Mouse (Mus musculus): ENCODE measurements around the gene Pink1. TPM values are rescaled to one million over a fixed set of nuclear protein-coding genes. Genes with fewer than 3 reads are reported as not detected.
A peak's percentile ranks its signal among the peaks of the same experiment; 100 is the strongest.

Gene Pink1
- polyA plus RNA-seq, 1 experiment from 2014 or later = 57.5 TPM

DNA sequence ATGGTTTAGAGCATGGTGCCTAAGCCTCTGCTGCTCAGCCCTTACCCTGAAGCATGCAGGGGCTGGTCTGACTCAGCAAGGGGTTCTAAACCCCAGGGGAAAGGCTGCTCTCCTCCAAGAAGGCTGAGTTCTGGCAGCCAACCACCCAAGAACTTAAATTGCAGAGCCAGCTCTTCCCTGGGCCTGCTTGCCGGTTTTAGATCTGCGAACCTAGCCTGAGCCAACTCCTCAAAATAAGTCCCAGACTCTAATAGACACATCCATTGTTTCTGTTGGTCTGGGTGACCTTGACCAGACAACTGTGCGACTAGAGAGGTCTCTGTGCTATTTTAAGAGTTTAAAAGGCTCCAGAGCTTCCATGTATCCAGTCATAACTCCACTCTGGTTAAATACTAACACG lies 2.4 kb downstream of the Pink1 start:
- 69% methylated on average over 4 of the region's 4 CpGs for WGBS

DNA sequence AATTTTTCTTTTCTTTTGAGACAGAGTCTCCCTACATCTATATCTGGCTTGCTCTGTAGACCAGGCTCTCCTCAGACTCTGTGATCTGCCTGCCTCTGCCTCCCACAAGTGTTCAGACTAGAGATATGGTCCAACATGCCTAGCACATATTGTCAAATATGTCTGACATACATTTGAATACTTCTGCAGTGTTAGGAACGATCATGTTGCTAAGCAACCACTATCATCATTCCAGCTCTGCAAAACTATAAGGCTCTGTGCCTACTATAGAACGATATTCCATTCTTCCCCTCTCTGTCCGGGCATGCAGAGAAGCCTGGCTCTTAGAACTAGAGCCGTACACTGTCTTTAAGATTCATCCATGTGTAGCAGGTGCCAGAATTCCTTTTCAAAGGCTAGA lies 3.4 kb downstream of the Pink1 start:
- no peak overlapping the region for H3K4me3 ChIP-seq
- no peak for ATAC-seq (ENCODE audit: insufficient number of reproducible peaks, insufficient read depth, low FRiP score, low TSS enrichment, low read depth)
- 77% methylated on average over 4 of the region's 4 CpGs for WGBS
- no peaks in the 10 kb centered on the region for H3K9me3 ChIP-seq
- H3K4me1 ChIP-seq = peaks cover 9% of the 10 kb centered on the region
- peaks cover 20% of the 10 kb centered on the region for H3K36me3 ChIP-seq
- no peaks in the 10 kb centered on the region for H3K27me3 ChIP-seq
- no peak overlapping the region for H3K9ac ChIP-seq
- H3K27ac ChIP-seq = no peak overlapping the region
- no peak overlapping the region for H3K4me2 ChIP-seq

More for the DNA sequence above, 2.4 kb downstream of the Pink1 start:
- Histone ChIP-seq H3K9ac (0 out of 2 replicates have a peak overlapping the region, but pooled peaks have one; percentile 22), H3K27me3 (no peaks in the 10 kb centered on the region), H3K9me3 (no peaks in the 10 kb centered on the region), H3K4me2 (no peak overlapping the region), H3K36me3 (peaks cover 12% of the 10 kb centered on the region; the same call in 1 of the 2 replicates), H3K27ac (no peak overlapping the region), H3K4me1 (peaks cover 12% of the 10 kb centered on the region), H3K4me3 (no peak overlapping the region)
- no peak for ATAC-seq (ENCODE audit: insufficient number of reproducible peaks, insufficient read depth, low FRiP score, low TSS enrichment, low read depth)

DNA sequence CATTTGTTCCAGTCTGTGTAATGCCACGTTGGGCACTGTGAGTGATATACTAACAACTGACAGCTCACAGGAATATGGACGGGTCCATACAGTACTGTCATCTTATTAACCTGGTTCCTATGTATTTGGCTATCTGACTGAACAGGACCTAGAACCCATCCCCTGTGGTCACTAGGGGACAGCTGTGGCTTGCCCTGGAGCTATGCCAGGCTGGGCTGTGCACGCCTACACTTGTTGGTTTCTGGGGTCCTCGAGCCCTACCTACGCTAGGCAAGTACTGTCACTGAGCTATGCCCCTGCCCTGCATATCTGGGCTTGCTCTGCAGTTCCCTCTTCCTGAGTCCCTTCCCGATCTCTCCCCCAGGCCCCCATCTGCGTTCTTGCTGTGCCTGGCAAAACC lies 4.6 kb downstream of the Pink1 start:
- peaks cover 7% of the 10 kb centered on the region for H3K4me1 ChIP-seq
- no peak overlapping the region for H3K27ac ChIP-seq
- H3K9ac ChIP-seq = 0 out of 2 replicates have a peak overlapping the region, but pooled peaks have one; percentile 6
- H3K36me3 ChIP-seq = peaks cover 32% of the 10 kb centered on the region
- no peak for ATAC-seq (ENCODE audit: insufficient number of reproducible peaks, insufficient read depth, low FRiP score, low TSS enrichment, low read depth)
- no peak overlapping the region for H3K4me2 ChIP-seq
- 73% methylated on average over 7 of the region's 7 CpGs for WGBS
- no peak overlapping the region for H3K4me3 ChIP-seq
- H3K27me3 ChIP-seq = no peaks in the 10 kb centered on the region
- no peaks in the 10 kb centered on the region for H3K9me3 ChIP-seq

DNA sequence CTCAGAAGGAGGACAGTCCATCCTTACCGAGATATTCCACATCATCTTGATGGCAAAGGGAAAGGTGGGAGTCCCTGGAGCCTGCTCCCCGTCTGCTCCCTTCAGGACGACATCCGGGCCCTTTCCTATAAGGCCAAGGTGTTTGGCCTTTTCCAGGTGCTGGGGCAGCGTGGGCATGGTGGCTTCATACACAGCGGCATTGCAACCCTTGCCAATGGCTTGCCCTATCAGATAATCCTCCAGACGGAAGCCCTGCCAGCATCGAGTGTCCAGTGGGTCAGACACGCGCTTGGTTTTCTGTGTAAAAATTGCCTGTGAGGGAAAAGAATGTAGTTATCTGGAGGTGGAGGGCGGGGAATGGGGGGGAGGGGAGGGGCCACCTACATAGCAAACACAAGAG lies 5.4 kb downstream of the Pink1 start:
- H3K36me3 ChIP-seq = peaks cover 38% of the 10 kb centered on the region
- H3K9ac ChIP-seq = 0 out of 2 replicates have a peak overlapping the region, but pooled peaks have one; percentile 40
- WGBS = 74% methylated on average over 11 of the region's 11 CpGs
- no peak for ATAC-seq (ENCODE audit: insufficient number of reproducible peaks, insufficient read depth, low FRiP score, low TSS enrichment, low read depth)
- H3K9me3 ChIP-seq = no peaks in the 10 kb centered on the region
- H3K4me3 ChIP-seq = no peak overlapping the region
- no peak overlapping the region for H3K27ac ChIP-seq
- no peak overlapping the region for H3K4me2 ChIP-seq
- no peaks in the 10 kb centered on the region for H3K27me3 ChIP-seq
- H3K4me1 ChIP-seq = 0 out of 2 replicates have a peak, but pooled peaks cover 3% of the 10 kb centered on the region

DNA sequence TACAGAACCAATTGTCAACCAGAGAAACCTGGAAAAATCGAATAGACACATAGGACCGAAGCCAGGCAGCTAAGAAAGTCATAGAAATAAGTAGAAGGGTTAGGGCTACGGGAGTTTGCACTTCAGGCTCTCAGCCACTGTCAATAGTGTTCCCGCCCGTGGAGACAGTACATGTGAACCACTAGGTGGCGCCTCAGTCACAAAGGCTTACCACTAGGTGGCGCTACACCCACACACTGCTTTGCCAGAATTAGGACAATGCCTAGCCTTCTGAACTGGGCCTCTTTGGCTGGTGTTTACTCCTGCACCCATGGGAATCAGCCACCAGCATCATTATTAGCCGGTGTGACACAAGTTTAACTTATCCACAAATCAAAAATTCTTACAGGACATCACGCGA lies 6.6 kb downstream of the Pink1 start:
- no peak overlapping the region for H3K4me3 ChIP-seq
- no peak overlapping the region for H3K27ac ChIP-seq
- H3K4me1 ChIP-seq = 0 out of 2 replicates have a peak, but pooled peaks cover 3% of the 10 kb centered on the region
- H3K27me3 ChIP-seq = no peaks in the 10 kb centered on the region
- ATAC-seq (ENCODE audit: insufficient number of reproducible peaks, insufficient read depth, low FRiP score, low TSS enrichment, low read depth) = no peak
- H3K9me3 ChIP-seq = no peaks in the 10 kb centered on the region
- peaks cover 50% of the 10 kb centered on the region for H3K36me3 ChIP-seq
- H3K4me2 ChIP-seq = no peak overlapping the region
- WGBS = 34% methylated on average over 10 of the region's 10 CpGs
- H3K9ac ChIP-seq = no peak overlapping the region

DNA sequence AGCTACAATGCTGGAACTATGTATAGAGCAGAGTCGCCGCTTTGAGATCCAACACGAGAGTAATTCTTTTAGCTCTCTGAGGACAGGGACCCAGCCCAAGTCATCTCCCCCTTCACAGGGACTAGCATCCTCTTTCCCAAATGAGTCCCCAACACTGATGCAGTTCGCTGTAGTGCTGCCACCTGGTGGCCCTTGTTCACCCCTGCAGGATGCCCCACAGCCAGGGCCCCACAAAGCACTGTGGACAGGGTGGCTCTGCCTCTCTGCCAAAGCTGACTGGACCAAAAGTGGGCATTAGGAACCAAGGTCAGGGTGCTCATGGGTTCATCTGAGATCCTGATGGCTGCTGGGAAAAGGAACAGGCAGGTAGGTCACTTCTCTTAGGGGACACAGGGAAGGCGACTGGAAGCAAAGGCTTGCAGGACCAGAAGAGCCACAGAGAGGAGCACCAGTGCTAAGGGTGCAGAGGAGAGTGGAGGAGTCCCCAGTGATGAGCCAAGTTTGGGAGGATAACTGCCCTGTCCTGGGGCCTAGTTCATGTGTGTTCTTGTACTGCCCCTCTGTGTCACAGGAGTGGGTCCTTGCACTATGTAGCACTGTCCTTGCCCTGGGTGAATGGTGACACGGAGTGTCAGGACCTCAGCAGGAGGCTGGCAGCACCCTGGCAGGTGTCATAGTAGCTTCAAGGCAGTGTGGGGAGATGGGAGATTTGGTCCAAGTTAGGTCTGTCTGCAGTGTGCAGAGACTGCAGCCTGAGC lies 7.4 kb downstream of the Pink1 start:
- no peaks in the 10 kb centered on the region for H3K9me3 ChIP-seq
- 0 out of 2 replicates have a peak, but pooled peaks cover 3% of the 10 kb centered on the region for H3K4me1 ChIP-seq
- H3K27ac ChIP-seq = no peak overlapping the region
- peaks cover 58% of the 10 kb centered on the region for H3K36me3 ChIP-seq
- no peak for ATAC-seq (ENCODE audit: insufficient number of reproducible peaks, insufficient read depth, low FRiP score, low TSS enrichment, low read depth)
- no peak overlapping the region for H3K9ac ChIP-seq
- no peak overlapping the region for H3K4me2 ChIP-seq
- 48% methylated on average over 6 of the region's 6 CpGs for WGBS
- no peak overlapping the region for H3K4me3 ChIP-seq
- no peaks in the 10 kb centered on the region for H3K27me3 ChIP-seq

DNA sequence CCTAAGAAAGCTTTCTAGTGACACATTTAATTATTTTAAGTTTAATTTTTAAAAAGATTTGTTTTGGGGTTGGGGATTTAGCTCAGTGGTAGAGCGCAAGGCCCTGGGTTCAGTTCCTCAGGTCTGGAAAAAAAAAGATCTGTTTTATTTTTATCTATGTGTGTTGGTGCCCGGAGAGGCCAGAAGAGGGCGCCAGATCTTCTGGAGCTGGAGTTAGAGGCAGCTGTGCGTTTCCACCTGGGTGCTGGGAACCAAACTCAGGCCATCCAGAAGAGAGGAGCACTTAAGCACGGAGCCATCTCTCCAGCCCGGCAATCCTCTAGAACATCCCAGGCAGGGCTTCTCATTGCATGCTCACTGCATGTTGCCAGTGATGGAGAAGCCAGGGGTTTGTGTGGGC lies 9.7 kb downstream of the Pink1 start:
- H3K9me3 ChIP-seq = no peaks in the 10 kb centered on the region
- WGBS = 86% methylated on average over 6 of the region's 6 CpGs

DNA sequence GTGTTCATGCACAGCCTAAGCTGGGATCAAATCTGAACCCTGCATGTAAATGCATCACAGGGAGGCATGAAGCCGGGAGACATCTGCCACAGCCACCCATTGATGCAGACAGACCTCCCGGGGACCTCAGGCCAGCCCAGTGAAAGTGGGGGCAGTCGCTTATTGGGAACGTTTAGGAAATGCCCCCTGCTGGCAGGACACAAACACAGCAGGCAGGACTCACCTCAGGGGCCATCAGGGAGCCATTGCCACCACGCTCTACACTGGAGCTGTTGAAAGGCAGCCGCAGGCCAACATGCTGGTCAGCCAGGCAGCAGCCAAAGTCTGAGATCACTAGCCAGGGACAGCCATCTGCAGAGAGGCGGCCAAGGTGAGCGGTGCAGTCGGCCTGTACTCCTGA lies 10.3 kb downstream of the Pink1 start:
- no peak overlapping the region for H3K27ac ChIP-seq
- H3K27me3 ChIP-seq = no peaks in the 10 kb centered on the region
- H3K4me2 ChIP-seq = no peak overlapping the region
- H3K4me3 ChIP-seq = no peak overlapping the region
- no peaks in the 10 kb centered on the region for H3K4me1 ChIP-seq
- 63% methylated on average over 9 of the region's 9 CpGs for WGBS
- no peaks in the 10 kb centered on the region for H3K9me3 ChIP-seq
- peaks cover 87% of the 10 kb centered on the region for H3K36me3 ChIP-seq
- ATAC-seq (ENCODE audit: insufficient number of reproducible peaks, insufficient read depth, low FRiP score, low TSS enrichment, low read depth) = no peak
- no peak overlapping the region for H3K9ac ChIP-seq

More for the DNA sequence above, 9.7 kb downstream of the Pink1 start:
- ATAC-seq (ENCODE audit: insufficient number of reproducible peaks, insufficient read depth, low FRiP score, low TSS enrichment, low read depth) = no peak
- no peaks in the 10 kb centered on the region for H3K27me3 ChIP-seq
- H3K9ac ChIP-seq = no peak overlapping the region
- no peaks in the 10 kb centered on the region for H3K4me1 ChIP-seq
- peaks cover 81% of the 10 kb centered on the region for H3K36me3 ChIP-seq
- H3K27ac ChIP-seq = no peak overlapping the region
- H3K4me2 ChIP-seq = no peak overlapping the region
- no peak overlapping the region for H3K4me3 ChIP-seq

DNA sequence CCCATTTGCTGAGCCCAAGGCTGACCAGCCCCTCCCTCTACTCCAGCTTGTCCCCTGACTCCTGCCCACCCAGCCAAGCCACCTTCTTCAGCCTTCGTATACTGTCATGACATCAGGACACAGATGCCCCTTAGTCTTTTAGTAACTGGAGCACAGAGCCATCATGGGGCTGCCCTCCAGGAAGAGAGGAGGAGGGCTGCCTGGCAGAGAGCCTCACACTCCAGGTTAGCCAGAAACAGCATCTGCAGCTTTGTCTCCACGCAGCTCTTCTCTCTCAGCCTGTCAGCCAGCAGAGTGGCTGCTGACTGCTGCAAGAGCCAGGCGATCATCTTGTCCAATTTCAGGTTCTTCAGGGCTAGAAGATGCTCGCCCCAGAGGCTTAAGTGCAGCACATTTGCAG lies 12.3 kb downstream of the Pink1 start:
- no peak overlapping the region for H3K4me2 ChIP-seq
- no peaks in the 10 kb centered on the region for H3K4me1 ChIP-seq
- H3K36me3 ChIP-seq = peaks cover 93% of the 10 kb centered on the region
- no peaks in the 10 kb centered on the region for H3K27me3 ChIP-seq
- no peak overlapping the region for H3K27ac ChIP-seq
- no peak for ATAC-seq (ENCODE audit: insufficient number of reproducible peaks, insufficient read depth, low FRiP score, low TSS enrichment, low read depth)
- no peak overlapping the region for H3K4me3 ChIP-seq
- H3K9ac ChIP-seq = no peak overlapping the region
- 90% methylated on average over 4 of the region's 4 CpGs for WGBS
- no peaks in the 10 kb centered on the region for H3K9me3 ChIP-seq

DNA sequence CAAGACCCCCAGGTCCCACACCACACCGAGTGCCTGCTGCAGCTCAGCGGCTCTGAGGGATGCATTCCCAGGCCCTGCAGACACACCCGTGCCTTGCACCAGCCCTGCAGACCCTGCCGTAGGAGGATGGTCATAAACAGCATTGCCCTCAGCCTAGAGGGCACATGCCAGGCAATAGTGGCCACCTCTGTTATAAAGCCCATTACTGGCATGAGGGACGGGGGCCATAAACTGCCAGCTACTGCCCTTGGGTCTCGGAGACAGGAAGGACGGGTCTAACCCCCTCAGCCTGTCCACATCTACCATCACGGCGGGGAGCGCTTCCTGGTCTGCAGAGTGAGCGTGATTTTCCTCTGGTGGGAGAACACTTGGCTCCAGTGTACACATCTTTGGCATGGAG lies 13.1 kb downstream of the Pink1 start:
- Histone ChIP-seq H3K4me3 (no peak overlapping the region), H3K4me2 (no peak overlapping the region), H3K36me3 (peaks cover 95% of the 10 kb centered on the region), H3K4me1 (no peaks in the 10 kb centered on the region), H3K9me3 (no peaks in the 10 kb centered on the region), H3K9ac (no peak overlapping the region), H3K27me3 (no peaks in the 10 kb centered on the region), H3K27ac (no peak overlapping the region)
- ATAC-seq (ENCODE audit: insufficient number of reproducible peaks, insufficient read depth, low FRiP score, low TSS enrichment, low read depth) = no peak
- 88% methylated on average over 11 of the region's 11 CpGs for WGBS

DNA sequence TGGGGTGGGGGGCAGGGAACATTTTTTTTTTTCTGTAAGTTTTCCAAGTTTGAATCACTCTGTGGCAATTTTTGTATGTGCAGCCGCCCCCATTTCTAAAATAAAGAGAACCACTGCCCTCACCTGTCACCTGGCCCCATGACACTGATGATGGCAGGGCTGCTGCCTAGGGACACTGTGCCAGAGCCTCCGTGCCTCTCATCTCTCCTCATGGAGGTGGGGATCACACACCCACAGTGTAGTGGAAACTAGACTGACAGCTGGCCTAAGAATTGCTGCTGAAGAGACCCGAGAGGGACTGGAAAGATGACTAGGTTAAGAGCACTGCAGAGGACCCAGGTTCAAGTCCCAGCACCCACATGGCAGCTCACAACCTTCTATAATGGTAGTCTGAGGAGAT lies 14.0 kb downstream of the Pink1 start:
- no peaks in the 10 kb centered on the region for H3K27me3 ChIP-seq
- H3K4me1 ChIP-seq = no peaks in the 10 kb centered on the region; the same call in 1 of the 2 replicates
- H3K36me3 ChIP-seq = peaks cover 95% of the 10 kb centered on the region
- WGBS = 89% methylated on average over 3 of the region's 3 CpGs
- no peak overlapping the region for H3K4me2 ChIP-seq
- no peak overlapping the region for H3K4me3 ChIP-seq
- ATAC-seq (ENCODE audit: insufficient number of reproducible peaks, insufficient read depth, low FRiP score, low TSS enrichment, low read depth) = no peak
- no peak overlapping the region for H3K9ac ChIP-seq
- no peaks in the 10 kb centered on the region for H3K9me3 ChIP-seq
- no peak overlapping the region for H3K27ac ChIP-seq

DNA sequence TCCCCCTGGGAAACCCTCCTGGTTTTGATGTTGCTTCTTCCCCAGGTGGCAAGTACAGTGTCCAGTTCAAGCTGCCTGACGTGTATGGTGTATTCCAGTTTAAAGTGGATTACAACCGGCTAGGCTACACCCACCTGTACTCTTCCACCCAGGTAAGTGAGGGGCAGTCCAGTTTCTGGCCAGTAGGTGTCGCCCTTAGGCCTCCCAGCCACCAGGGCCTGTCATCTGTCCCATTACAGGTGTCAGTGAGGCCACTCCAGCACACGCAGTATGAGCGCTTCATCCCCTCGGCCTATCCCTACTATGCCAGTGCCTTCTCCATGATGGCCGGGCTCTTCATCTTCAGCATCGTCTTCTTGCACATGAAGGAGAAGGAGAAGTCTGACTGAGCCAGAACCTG lies 14.5 kb downstream of the Pink1 start:
- no peaks in the 10 kb centered on the region for H3K27me3 ChIP-seq
- H3K9ac ChIP-seq = no peak overlapping the region
- no peak overlapping the region for H3K27ac ChIP-seq
- ATAC-seq (ENCODE audit: insufficient number of reproducible peaks, insufficient read depth, low FRiP score, low TSS enrichment, low read depth) = no peak
- H3K4me1 ChIP-seq = peaks cover 1% of the 10 kb centered on the region; the same call in 1 of the 2 replicates
- H3K9me3 ChIP-seq = no peaks in the 10 kb centered on the region
- H3K36me3 ChIP-seq = peaks cover 95% of the 10 kb centered on the region
- no peak overlapping the region for H3K4me3 ChIP-seq
- 63% methylated on average over 8 of the region's 8 CpGs for WGBS
- H3K4me2 ChIP-seq = no peak overlapping the region
